In genomic region chr3:143574035-143574864, GRCm38 (mm10) we compare ENCODE assay signal across 17 mouse cellular contexts.
DNase-seq lines count a peak whose midpoint lies in the region; ATAC-seq and TF ChIP-seq lines count a peak whose summit lies in the region.
"Had no signal": no experiment of that assay in that cellular context is flagged by ENCODE, and none has a peak within 500 bp of the region (broad histone marks: within the 10 kb centered on the region; RNA-seq: fewer than 3 reads in every experiment).

No protein-coding gene starts in this region.

- H3K36me3 ChIP-seq in heart, embryonic 11.5 days (ENCODE audit: control insufficient read depth, insufficient read depth, low read length): no peaks in the 10 kb centered on the region
- H3K36me3 ChIP-seq in liver, embryonic 12.5 days: no peaks in the 10 kb centered on the region
- H3K36me3 ChIP-seq: G1E; liver, embryonic 13.5 days; midbrain, embryonic 10.5 days had no signal

- intact Hi-C loops in left cerebral cortex, adult 2 months (cut with DNase I): no loop called here
- intact Hi-C loops in left cerebral cortex, postnatal 4 days (cut with DNase I): no loop called here

- no peak for TF ChIP-seq CTCF in left cerebral cortex, adult 2 months (IDR thresholded peaks at IDR 0.05)

- no peak for DNase-seq in heart, adult 8-10 months (ENCODE audit: low spot score)
- no peak for DNase-seq in left cerebral cortex, adult 2 months (ENCODE audit: extremely low spot score in 1 of 2, low spot score in 2 of 2)
- DNase-seq in left cerebral cortex, postnatal 4 days: no peak
- DNase-seq in forelimb bud, embryonic 11.5 days (ENCODE audit: low read depth, low spot score): peak; percentile 17
- DNase-seq in skeletal muscle tissue, adult 2 months (ENCODE audit: low read depth, low spot score): peak; percentile 10
- no peak for DNase-seq in lung, postnatal 25 days (ENCODE audit: low spot score)
- DNase-seq: adrenal gland, adult 2 months; cerebellum, adult 11 months; kidney, postnatal 10 days; layer of hippocampus, adult 9-11 months; liver, embryonic 13.5 days; thymus, postnatal 36 days had no signal

- peak overlapping the region; percentile 35 for H3K27ac ChIP-seq in heart, embryonic 11.5 days (ENCODE audit: low read depth, low read length)
- peak overlapping the region; percentile 67 for H3K27ac ChIP-seq in left cerebral cortex, adult 2 months
- H3K27ac ChIP-seq in liver, embryonic 12.5 days: no peak overlapping the region
- H3K27ac ChIP-seq: liver, embryonic 13.5 days; midbrain, embryonic 10.5 days had no signal

- no peaks in the 10 kb centered on the region for H3K9me3 ChIP-seq in heart, embryonic 11.5 days (replicated peaks; ENCODE audit: control insufficient read depth, low read length)
- H3K9me3 ChIP-seq in liver, embryonic 12.5 days (replicated peaks): no peaks in the 10 kb centered on the region
- H3K9me3 ChIP-seq: liver, embryonic 13.5 days; midbrain, embryonic 10.5 days had no signal

- 0 out of 2 replicates have a peak, but pooled peaks cover 3% of the 10 kb centered on the region for H3K4me1 ChIP-seq in heart, embryonic 11.5 days (ENCODE audit: control insufficient read depth, insufficient read depth, low read length)
- H3K4me1 ChIP-seq in liver, embryonic 12.5 days: no peaks in the 10 kb centered on the region
- H3K4me1 ChIP-seq: liver, embryonic 13.5 days; midbrain, embryonic 10.5 days had no signal

- H3K27me3 ChIP-seq in heart, embryonic 11.5 days (ENCODE audit: control insufficient read depth, insufficient read depth, low read length): no peaks in the 10 kb centered on the region
- H3K27me3 ChIP-seq in liver, embryonic 12.5 days (replicated peaks): no peaks in the 10 kb centered on the region
- H3K27me3 ChIP-seq: liver, embryonic 13.5 days had no signal

- no peak overlapping the region for H3K4me3 ChIP-seq in heart, embryonic 11.5 days (ENCODE audit: low read depth, low read length)
- H3K4me3 ChIP-seq in left cerebral cortex, adult 2 months: no peak overlapping the region
- H3K4me3 ChIP-seq in liver, embryonic 12.5 days: no peak overlapping the region
- H3K4me3 ChIP-seq: liver, embryonic 13.5 days; midbrain, embryonic 10.5 days had no signal

- 22% methylated on average over 10 of the region's 10 CpGs for WGBS in heart, embryonic 11.5 days (ENCODE audit: insufficient replicate concordance)
- WGBS in liver, embryonic 12.5 days (ENCODE audit: insufficient replicate concordance): 49% methylated on average over 10 of the region's 10 CpGs

- 0 out of 2 replicates have a peak overlapping the region, but pooled peaks have one; percentile 9 for H3K4me2 ChIP-seq in heart, embryonic 11.5 days
- no peak overlapping the region for H3K4me2 ChIP-seq in liver, embryonic 12.5 days
- H3K4me2 ChIP-seq: liver, embryonic 13.5 days had no signal

- peak overlapping the region; percentile 35; the same call in 1 of the 2 replicates for H3K9ac ChIP-seq in heart, embryonic 11.5 days (ENCODE audit: low read depth, low read length)
- H3K9ac ChIP-seq in liver, embryonic 12.5 days: no peak overlapping the region
- H3K9ac ChIP-seq: liver, embryonic 13.5 days had no signal

- ATAC-seq in heart, embryonic 11.5 days (replicated peaks; ENCODE audit: insufficient number of reproducible peaks, low FRiP score, low TSS enrichment): no peak
- ATAC-seq in liver, embryonic 12.5 days: no peak
- ATAC-seq: lung, postnatal 0 days had no signal

Comparison
In these comparisons a context has a peak if more than half of its experiments do, and no peak if none do; other contexts are left out.
1. DNase-seq: peak in forelimb bud, embryonic 11.5 days (single experiment) and skeletal muscle tissue, adult 2 months (single experiment); none in heart, adult 8-10 months (single experiment), left cerebral cortex, adult 2 months (0 of 2), left cerebral cortex, postnatal 4 days (single experiment) and lung, postnatal 25 days (single experiment).